Mouse (Mus musculus): Measurements from ENCODE around the gene Rangap1. TPM values are rescaled to one million over a fixed set of nuclear protein-coding genes. Genes with fewer than 3 reads are reported as not detected.

Rangap1 gene
- 108 and 118 TPM in 2 replicates for polyA plus RNA-seq (2014; fragmentation: Nextera tagmentation; extraction: Ambion mirVana)

DNA sequence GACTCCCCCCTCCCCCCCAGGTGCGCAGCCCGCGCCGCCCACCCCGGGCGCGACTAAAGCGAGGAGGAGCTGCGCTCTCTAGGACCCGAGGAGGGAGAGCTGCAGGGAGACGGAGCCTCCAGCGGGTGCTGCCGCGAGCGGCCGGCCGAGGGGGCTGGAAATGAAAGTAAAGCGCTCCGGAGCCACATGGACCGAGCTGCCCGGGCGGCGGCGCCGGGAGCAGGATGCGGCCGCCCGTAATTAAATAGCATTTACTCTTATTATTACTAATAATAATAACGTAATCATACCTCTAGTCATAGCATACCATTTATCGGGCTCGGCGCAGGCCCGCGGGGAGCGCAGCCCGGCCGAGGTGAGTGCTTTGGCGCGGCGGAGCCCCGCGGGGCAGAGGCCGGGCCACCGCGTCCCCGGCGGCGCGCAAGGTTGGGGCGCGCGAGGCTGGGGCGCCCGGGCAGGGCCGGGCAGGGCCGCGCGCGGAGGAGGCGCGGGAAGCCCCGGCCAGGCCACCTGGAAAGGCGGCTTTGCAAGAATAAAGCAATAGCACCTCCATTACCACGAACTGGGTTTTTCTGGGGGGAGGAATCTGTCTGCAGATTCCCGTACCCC lies at the start of gene Rangap1, which contains the start of gene Zc3h7b:
Gene Rangap1, minus strand, starts transcription at position 539 of the 609 bp plus-strand sequence.
Gene Zc3h7b, plus strand, starts transcription at position 66 of the 609 bp plus-strand sequence.
- ATAC-seq: peak; percentile 84
- Histone ChIP-seq H3K9ac (ENCODE audit: low read length) (peak within 1 kb of the TSS; percentile 97), H3K36me3 (ENCODE audit: control insufficient read depth, insufficient read depth, low read length) (no peaks in the 10 kb centered on the region), H3K9me3 (replicated peaks; ENCODE audit: control insufficient read depth, low read length) (no peaks in the 10 kb centered on the region), H3K27ac (ENCODE audit: low read depth, low read length) (peak within 1 kb of the TSS; percentile 92), H3K4me3 (ENCODE audit: low read depth, low read length) (peak within 1 kb of the TSS; percentile 89), H3K4me2 (ENCODE audit: low read length) (peak within 1 kb of the TSS; percentile 85), H3K27me3 (replicated peaks; ENCODE audit: control insufficient read depth, insufficient read depth, low read length) (no peaks in the 10 kb centered on the region), H3K4me1 (ENCODE audit: control insufficient read depth, insufficient read depth, low read length) (peaks cover 7% of the 10 kb centered on the region; the same call in 1 of the 2 replicates)
- under 1% methylated on average over 51 of the region's 65 CpGs for WGBS
- DNase-seq (ENCODE audit: low spot score): peak; percentile 86

DNA sequence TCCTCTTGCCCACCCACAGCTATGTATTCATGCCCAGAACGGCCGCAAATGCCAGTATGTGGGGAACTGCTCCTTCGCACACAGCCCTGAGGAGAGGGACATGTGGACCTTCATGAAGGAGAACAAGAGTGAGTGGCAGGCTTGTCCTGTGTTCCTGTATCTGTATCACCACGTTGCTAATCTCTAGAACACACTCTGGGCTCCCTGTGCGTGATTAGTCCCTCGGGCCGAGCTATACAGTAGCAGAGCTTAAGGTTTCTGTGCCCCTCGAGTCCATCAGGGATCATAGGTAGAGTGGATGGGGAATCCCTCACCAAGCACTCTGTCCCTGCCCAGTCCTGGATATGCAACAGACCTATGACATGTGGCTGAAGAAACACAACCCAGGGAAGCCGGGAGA lies 47.1 kb upstream of the Rangap1 start:
- Histone ChIP-seq H3K4me3 (ENCODE audit: low read depth, low read length) (no peak overlapping the region), H3K9ac (ENCODE audit: low read length) (no peak overlapping the region), H3K27ac (ENCODE audit: low read depth, low read length) (no peak overlapping the region), H3K27me3 (replicated peaks; ENCODE audit: control insufficient read depth, insufficient read depth, low read length) (no peaks in the 10 kb centered on the region), H3K36me3 (ENCODE audit: control insufficient read depth, insufficient read depth, low read length) (peaks cover 79% of the 10 kb centered on the region), H3K4me2 (ENCODE audit: low read length) (no peak overlapping the region), H3K9me3 (replicated peaks; ENCODE audit: control insufficient read depth, low read length) (no peaks in the 10 kb centered on the region), H3K4me1 (ENCODE audit: control insufficient read depth, insufficient read depth, low read length) (no peaks in the 10 kb centered on the region)
- 91% methylated on average over 9 of the region's 9 CpGs for WGBS
- no peak for DNase-seq (ENCODE audit: low spot score)
- ATAC-seq: no peak

GRCm38 (mm10) chr15:81787525-81787924 lies 42.2 kb upstream of the Rangap1 start:
- Histone ChIP-seq H3K4me3 (ENCODE audit: low read depth, low read length) (no peak overlapping the region), H3K27me3 (replicated peaks; ENCODE audit: control insufficient read depth, insufficient read depth, low read length) (no peaks in the 10 kb centered on the region), H3K9me3 (replicated peaks; ENCODE audit: control insufficient read depth, low read length) (no peaks in the 10 kb centered on the region), H3K27ac (ENCODE audit: low read depth, low read length) (no peak overlapping the region), H3K36me3 (ENCODE audit: control insufficient read depth, insufficient read depth, low read length) (peaks cover 83% of the 10 kb centered on the region), H3K4me2 (ENCODE audit: low read length) (no peak overlapping the region), H3K4me1 (ENCODE audit: control insufficient read depth, insufficient read depth, low read length) (no peaks in the 10 kb centered on the region), H3K9ac (ENCODE audit: low read length) (no peak overlapping the region)
- ATAC-seq: no peak
- DNase-seq (ENCODE audit: low spot score): no peak
- 96% methylated on average over 13 of the region's 13 CpGs for WGBS

DNA sequence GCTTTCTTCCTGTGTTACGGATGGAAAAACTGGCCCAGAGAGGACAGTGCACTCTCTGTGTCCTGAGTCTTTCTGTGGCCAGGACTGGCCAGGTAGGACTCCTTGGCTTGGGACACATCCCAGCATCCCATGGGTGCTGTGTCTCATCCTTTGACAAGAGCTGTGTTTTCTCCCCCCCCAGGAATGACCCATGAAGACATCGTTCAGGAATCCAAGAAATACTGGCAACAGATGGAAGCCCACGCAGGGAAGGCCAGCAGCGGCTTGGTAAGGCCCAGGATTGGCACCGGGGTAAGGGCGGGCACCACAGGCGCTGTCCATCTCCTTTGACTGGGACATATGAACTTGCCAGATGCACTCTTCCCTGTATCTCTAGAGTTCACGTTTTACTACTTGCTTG lies 40.4 kb upstream of the Rangap1 start:
- Histone ChIP-seq H3K4me1 (ENCODE audit: control insufficient read depth, insufficient read depth, low read length) (no peaks in the 10 kb centered on the region), H3K9me3 (replicated peaks; ENCODE audit: control insufficient read depth, low read length) (no peaks in the 10 kb centered on the region), H3K4me2 (ENCODE audit: low read length) (no peak overlapping the region), H3K4me3 (ENCODE audit: low read depth, low read length) (no peak overlapping the region), H3K9ac (ENCODE audit: low read length) (no peak overlapping the region), H3K27ac (ENCODE audit: low read depth, low read length) (no peak overlapping the region), H3K36me3 (ENCODE audit: control insufficient read depth, insufficient read depth, low read length) (peaks cover 89% of the 10 kb centered on the region), H3K27me3 (replicated peaks; ENCODE audit: control insufficient read depth, insufficient read depth, low read length) (no peaks in the 10 kb centered on the region)
- DNase-seq (ENCODE audit: low spot score) (no peak), ATAC-seq (no peak)
- WGBS: 97% methylated on average over 8 of the region's 8 CpGs

DNA sequence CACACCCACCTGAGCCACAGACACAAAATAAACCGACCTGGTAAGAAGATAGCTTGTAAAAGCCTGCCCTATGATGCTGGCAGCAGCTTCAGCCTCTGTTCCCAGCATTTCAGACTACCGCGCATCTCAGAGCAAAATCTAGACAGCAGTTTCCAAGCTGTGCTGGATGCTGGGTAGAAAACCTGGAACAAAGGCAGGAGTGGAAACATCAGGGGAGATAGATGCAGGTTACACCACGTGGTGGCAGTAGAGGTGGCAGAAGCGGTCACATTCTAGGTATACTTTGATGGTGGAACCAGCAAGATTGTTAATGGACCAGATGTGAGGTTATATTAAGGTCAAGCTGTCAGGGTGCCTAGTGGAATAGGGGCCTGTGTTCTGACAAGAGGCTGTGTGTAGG lies 39.4 kb upstream of the Rangap1 start:
- DNase-seq (ENCODE audit: low spot score) (peak; percentile 20), ATAC-seq (no peak)
- no peak overlapping the region for H3K27ac ChIP-seq (ENCODE audit: low read depth, low read length)
- WGBS: 78% methylated on average over 5 of the region's 5 CpGs
- no peak overlapping the region for H3K4me2 ChIP-seq (ENCODE audit: low read length)
- H3K27me3 ChIP-seq (replicated peaks; ENCODE audit: control insufficient read depth, insufficient read depth, low read length): no peaks in the 10 kb centered on the region
- H3K9ac ChIP-seq (ENCODE audit: low read length): no peak overlapping the region
- H3K4me1 ChIP-seq (ENCODE audit: control insufficient read depth, insufficient read depth, low read length): no peaks in the 10 kb centered on the region
- H3K9me3 ChIP-seq (replicated peaks; ENCODE audit: control insufficient read depth, low read length): no peaks in the 10 kb centered on the region
- H3K4me3 ChIP-seq (ENCODE audit: low read depth, low read length): no peak overlapping the region
- H3K36me3 ChIP-seq (ENCODE audit: control insufficient read depth, insufficient read depth, low read length): peaks cover 91% of the 10 kb centered on the region

DNA sequence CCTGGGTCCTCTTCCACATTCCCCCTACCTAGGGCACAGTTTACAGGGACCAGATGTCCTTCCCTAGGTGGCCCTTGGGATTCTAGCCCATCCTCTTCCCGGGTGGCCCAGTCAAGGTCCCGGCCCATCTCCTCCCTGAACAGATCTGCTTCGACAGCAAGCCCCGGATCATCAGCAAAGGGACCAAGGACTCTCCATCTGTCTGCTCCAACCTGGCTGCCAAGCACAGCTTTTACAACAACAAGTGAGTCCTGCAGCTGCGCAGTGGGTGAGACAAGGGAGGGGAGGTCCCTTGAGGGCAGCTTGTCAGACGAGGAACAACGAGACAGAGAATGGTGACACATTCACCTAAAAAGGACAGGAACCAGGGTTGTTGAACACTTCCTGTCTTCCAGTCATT lies 36.5 kb upstream of the Rangap1 start:
- no peak overlapping the region for H3K27ac ChIP-seq (ENCODE audit: low read depth, low read length)
- H3K4me1 ChIP-seq (ENCODE audit: control insufficient read depth, insufficient read depth, low read length): no peaks in the 10 kb centered on the region
- H3K36me3 ChIP-seq (ENCODE audit: control insufficient read depth, insufficient read depth, low read length): peaks cover 94% of the 10 kb centered on the region
- DNase-seq (ENCODE audit: low spot score) (no peak), ATAC-seq (no peak)
- H3K4me3 ChIP-seq (ENCODE audit: low read depth, low read length): no peak overlapping the region
- H3K27me3 ChIP-seq (replicated peaks; ENCODE audit: control insufficient read depth, insufficient read depth, low read length): no peaks in the 10 kb centered on the region
- no peaks in the 10 kb centered on the region for H3K9me3 ChIP-seq (replicated peaks; ENCODE audit: control insufficient read depth, low read length)
- no peak overlapping the region for H3K4me2 ChIP-seq (ENCODE audit: low read length)
- WGBS: 86% methylated on average over 7 of the region's 7 CpGs
- no peak overlapping the region for H3K9ac ChIP-seq (ENCODE audit: low read length)

DNA sequence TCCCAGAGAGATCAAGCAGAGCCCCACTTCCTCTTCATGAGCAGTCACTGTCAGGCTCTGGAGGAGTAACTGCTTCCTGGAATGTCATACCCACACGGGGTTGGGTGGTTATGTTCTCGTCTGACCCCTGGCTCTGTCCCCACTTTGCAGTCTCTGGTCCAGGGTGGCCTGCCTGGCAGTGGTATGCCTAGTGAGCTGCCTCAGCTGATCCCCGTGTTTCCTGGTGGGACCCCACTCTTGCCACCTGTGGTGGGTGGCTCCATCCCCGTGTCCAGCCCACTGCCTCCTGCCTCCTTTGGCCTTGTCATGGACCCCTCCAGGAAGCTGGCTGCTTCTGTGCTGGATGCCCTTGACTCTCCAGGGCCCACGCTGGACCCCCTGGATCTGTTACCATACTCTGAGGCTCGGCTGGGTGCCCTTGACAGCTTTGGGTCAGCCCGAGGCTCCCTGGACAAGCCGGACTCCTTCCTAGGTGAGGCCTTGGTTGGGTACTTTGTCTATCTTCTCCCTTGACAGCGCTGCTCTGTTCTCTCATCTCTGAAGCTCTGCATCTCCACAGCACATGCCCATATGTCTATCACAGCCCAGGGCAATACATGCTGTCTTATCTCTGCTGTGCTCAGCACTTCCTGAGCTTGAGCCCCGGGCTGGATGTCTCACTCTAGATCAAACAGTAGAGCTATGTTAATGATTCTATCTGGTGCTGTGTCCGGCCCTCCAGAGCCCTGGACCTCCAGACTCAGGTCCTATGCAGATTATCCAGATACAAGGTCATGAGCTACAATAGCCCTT lies 31.5 kb upstream of the Rangap1 start:
- Histone ChIP-seq H3K27me3 (replicated peaks; ENCODE audit: control insufficient read depth, insufficient read depth, low read length) (no peaks in the 10 kb centered on the region), H3K4me3 (ENCODE audit: low read depth, low read length) (no peak overlapping the region), H3K27ac (ENCODE audit: low read depth, low read length) (no peak overlapping the region), H3K36me3 (ENCODE audit: control insufficient read depth, insufficient read depth, low read length) (peaks cover 98% of the 10 kb centered on the region), H3K4me2 (ENCODE audit: low read length) (no peak overlapping the region), H3K4me1 (ENCODE audit: control insufficient read depth, insufficient read depth, low read length) (no peaks in the 10 kb centered on the region), H3K9me3 (replicated peaks; ENCODE audit: control insufficient read depth, low read length) (no peaks in the 10 kb centered on the region), H3K9ac (ENCODE audit: low read length) (no peak overlapping the region)
- 92% methylated on average over 11 of the region's 11 CpGs for WGBS
- ATAC-seq: no peak
- DNase-seq (ENCODE audit: low spot score): no peak

DNA sequence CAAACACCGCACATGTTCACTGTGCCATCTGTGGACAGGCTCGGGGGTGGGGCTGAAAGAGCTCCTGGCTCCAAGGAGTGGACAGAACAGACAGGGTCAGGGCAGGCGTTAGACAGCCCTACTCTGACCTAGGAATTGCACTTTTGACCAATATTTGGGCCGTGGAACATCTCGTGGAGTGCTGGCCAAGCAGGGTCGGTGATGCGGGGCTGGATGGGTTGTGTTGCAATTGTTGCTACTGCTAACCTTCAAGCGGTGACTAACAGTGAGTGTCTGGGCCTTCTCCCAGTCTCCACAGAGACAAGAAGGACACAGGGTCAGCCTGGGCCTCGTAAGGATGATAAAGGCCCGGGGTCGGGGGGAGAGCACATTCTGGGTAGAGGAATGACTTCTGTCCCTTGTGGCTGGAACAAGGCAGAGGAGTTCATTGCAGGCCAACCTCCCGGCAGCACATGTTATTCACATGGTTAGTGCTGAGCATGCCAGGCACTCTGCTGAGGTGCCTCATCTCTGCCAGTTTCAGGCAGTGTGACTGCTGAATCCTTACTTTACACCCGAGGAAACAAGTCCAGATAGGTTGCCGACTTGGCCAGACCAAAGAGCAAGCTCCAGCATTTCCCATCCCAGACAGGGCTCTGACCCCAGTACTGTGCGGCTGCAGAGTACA lies 29.3 kb upstream of the Rangap1 start:
- ATAC-seq (no peak), DNase-seq (ENCODE audit: low spot score) (no peak)
- no peaks in the 10 kb centered on the region for H3K27me3 ChIP-seq (replicated peaks; ENCODE audit: control insufficient read depth, insufficient read depth, low read length)
- H3K4me3 ChIP-seq (ENCODE audit: low read depth, low read length): no peak overlapping the region
- no peak overlapping the region for H3K9ac ChIP-seq (ENCODE audit: low read length)
- H3K27ac ChIP-seq (ENCODE audit: low read depth, low read length): no peak overlapping the region
- no peaks in the 10 kb centered on the region for H3K9me3 ChIP-seq (replicated peaks; ENCODE audit: control insufficient read depth, low read length)
- H3K4me1 ChIP-seq (ENCODE audit: control insufficient read depth, insufficient read depth, low read length): no peaks in the 10 kb centered on the region
- 94% methylated on average over 15 of the region's 15 CpGs for WGBS
- no peak overlapping the region for H3K4me2 ChIP-seq (ENCODE audit: low read length)
- H3K36me3 ChIP-seq (ENCODE audit: control insufficient read depth, insufficient read depth, low read length): peaks cover 83% of the 10 kb centered on the region
